Mouse (Mus musculus) cerebellum, adult 2 months (tissue): ENCODE results near the gene Tctex1d4. TPM values are rescaled to one million over a fixed set of nuclear protein-coding genes. Genes with fewer than 3 reads are reported as not detected.

Experiments used
- DNase-seq, 2 experiments: peaks; one replicate each; pipeline ENCODE4 v3.0.0; 2021
- H3K27ac ChIP-seq: fragments of 200-500 bp; 2 replicates; pipeline ENCODE4 v1.5.1; 2012; ENCODE audit warnings: low read length, control low read depth, inconsistent platforms; ENCODE audit not compliant: insufficient read depth
- H3K27me3 ChIP-seq: fragments of 200-500 bp; 2 replicates; pipeline ENCODE4 v1.6.1; 2012; ENCODE audit warnings: inconsistent platforms, mild to moderate bottlenecking, low read length, moderate library complexity; ENCODE audit not compliant: control insufficient read depth, insufficient read depth
- H3K4me1 ChIP-seq: fragments of 200-500 bp; 2 replicates; pipeline ENCODE4 v1.6.1; 2011; ENCODE audit warnings: low read length; ENCODE audit not compliant: control insufficient read depth, insufficient read depth
- H3K4me3 ChIP-seq: fragments of 200-500 bp; replicated peaks from 2 replicates; pipeline ENCODE3; 2011; ENCODE audit warnings: mild to moderate bottlenecking, low read depth, low read length, control low read depth; ENCODE audit not compliant: insufficient read depth
- CTCF ChIP-seq: fragments of 200-500 bp; IDR thresholded peaks from 2 replicates; pipeline ENCODE4 v1.5.1; 2011; ENCODE audit warnings: low read depth, mild to moderate bottlenecking, control low read depth, low read length, moderate library complexity, borderline replicate concordance; ENCODE audit not compliant: insufficient read depth
- POLR2A ChIP-seq: fragments of 200-500 bp; IDR thresholded peaks from 2 replicates; pipeline ENCODE4 v1.6.1; 2011; ENCODE audit warnings: low read length, control low read depth, borderline replicate concordance; ENCODE audit not compliant: insufficient read depth
- WGBS: fragments of 180-500 bp; shearing (Covaris S2); methylation state at CpG from one replicate; pipeline ENCODE4 v1.1.7; 2018; 5-methylcytosine and 5-hydroxymethylcytosine counted together
- polyA plus RNA-seq: library from polyadenylated mRNA; depleted of rRNA; stranded (reverse); fragments of >200 nt; gene quantifications from 2 replicates; pipeline ENCODE4 v1.2.3, GENCODE M21; 2012; rRNA removed

Tctex1d4 gene
- 0.92 and 2.2 TPM in 2 replicates for polyA plus RNA-seq

DNA sequence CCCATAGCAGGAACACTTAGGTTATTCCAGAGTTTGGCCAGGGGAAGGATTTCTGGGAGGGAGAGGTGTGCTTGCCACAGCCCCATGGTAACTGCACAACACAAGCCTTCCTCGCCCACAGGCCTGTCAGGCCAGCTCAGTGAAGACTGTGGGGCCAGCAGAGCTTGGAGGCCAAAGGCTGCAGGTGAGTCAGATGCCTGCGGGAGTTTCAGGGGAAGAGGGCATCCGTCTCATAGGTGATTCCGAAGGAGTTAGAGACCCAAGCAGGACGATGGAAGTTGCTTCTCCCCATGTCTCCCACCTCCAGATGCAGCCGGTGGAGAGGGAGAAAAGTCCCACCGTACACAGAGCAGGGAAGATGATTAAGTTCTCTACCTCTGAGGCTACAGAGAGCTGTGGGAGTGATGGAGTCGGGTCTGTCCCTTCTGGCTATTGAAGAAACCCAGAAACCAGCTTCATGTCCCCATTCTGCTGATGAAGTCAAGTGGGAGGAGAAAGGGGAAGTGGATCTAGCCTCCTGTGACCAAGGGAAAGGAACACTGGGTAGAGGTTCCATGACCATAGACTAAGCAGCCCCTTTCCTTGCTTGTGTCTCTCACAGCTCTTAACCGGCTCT lies at the start of gene Tctex1d4:
TSS of gene Tctex1d4 (plus strand) at position 120 of the 616 bp plus-strand sequence.
- Histone ChIP-seq H3K4me3 (no peak within 1 kb of the TSS), H3K27ac (peak within 1 kb of the TSS; percentile 38; the same call in 1 of the 2 replicates), H3K4me1 (peaks cover 8% of the 10 kb centered on the region), H3K27me3 (no peaks in the 10 kb centered on the region)
- no peak for DNase-seq
- no peak for TF ChIP-seq CTCF
- no peak for TF ChIP-seq POLR2A
- 80% methylated on average over 9 of the region's 9 CpGs for WGBS

DNA sequence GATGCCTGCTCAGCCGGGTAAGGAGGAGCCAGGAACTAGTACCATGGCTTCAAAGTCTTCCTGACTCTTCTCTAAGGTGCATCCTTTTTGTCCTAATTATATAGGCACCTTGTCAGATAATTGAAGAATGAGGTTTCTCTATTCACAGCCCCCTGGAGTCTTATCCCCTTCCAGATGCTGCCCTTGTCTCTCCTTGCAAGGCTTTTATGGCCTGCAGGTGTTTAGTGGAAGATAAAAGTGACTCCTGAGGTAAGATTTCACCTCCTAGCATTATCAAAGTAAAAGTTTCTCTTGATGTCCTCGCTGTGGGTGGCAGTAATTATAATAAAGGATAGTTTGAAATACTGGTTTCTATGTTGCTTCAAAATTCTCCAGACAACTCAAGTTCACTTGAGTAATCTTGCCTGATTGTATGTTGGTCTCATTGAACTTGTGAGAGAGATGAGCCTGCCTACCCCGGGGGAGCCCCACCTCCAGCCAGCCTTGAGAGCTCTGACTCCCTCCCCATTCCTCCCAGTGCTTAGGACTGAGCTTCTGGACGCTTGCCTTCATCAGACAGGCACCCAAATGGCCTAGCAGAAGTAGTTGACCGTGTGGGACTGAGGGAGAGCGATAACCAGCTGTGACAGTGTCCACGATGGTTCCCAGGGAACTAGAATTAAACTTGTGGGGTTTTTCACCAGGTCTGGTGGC lies 38.5 kb upstream of the Tctex1d4 start:
- Histone ChIP-seq H3K4me1 (no peaks in the 10 kb centered on the region), H3K4me3 (no peak overlapping the region), H3K27ac (no peak overlapping the region), H3K27me3 (no peaks in the 10 kb centered on the region)
- DNase-seq, result no peak
- WGBS, result 68% methylated on average over 7 of the region's 7 CpGs
- TF ChIP-seq POLR2A (no peak), CTCF (no peak)

DNA sequence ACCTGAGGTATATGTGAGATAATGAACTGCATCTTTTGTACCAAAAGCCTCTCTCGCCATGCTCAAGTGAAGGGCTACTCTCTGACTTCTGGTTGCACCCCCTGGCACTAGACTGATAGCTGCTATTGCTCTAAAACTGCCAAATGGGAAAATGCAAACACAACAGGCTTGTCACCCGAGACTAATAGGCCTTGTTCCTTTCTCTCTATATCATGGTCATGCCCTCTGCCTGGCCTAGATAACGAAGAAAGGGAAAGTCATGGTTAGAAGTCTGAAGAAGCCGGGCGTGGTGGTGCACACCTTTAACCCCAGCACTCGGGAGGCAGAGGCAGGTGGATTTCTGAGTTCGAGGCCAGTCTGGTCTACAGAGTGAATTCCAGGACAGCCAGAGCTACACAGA lies 36.0 kb upstream of the Tctex1d4 start:
- DNase-seq, result no peak
- 84% methylated on average over 7 of the region's 7 CpGs for WGBS
- TF ChIP-seq CTCF (no peak), POLR2A (no peak)
- Histone ChIP-seq H3K27me3 (no peaks in the 10 kb centered on the region), H3K4me1 (no peaks in the 10 kb centered on the region), H3K4me3 (no peak overlapping the region), H3K27ac (no peak overlapping the region)

DNA sequence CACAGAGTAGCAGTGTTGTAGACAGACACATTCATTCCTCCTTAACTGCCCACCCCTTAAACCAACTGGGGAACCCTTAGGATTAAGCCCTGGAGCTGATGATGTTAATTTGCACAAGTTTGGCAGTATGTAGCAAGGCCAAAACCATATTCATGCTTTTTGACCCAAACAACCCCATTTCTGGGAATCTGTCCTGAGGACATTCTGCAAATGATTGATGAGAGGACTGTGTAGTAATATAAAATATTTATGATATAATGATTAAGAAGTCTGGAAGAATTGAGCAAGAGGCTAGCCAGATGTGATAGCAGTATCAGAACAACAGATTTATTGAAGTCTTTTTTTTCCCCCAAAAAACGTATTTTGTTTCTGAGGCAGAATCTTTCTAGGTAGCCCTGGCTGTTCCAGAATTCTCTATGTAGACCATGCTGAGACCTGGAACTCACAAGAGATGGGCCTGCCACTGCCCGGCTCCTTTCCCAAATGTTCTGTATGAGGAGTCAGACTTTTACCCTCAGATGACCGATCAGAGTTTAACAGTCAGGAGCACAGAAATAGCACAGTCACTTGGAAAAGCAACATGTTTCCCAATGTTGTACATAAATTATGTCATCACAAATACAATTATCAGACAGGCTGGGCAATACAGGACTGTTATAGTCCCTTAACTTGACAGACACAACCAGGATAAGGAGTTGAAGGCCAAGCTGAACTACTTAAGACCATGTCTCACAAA lies 31.8 kb upstream of the Tctex1d4 start:
- DNase-seq, result no peak
- no peak overlapping the region for H3K27ac ChIP-seq
- H3K4me3 ChIP-seq, result no peak overlapping the region
- WGBS, result 72% methylated on average over 3 of the region's 3 CpGs
- H3K27me3 ChIP-seq, result no peaks in the 10 kb centered on the region
- H3K4me1 ChIP-seq, result no peaks in the 10 kb centered on the region
- TF ChIP-seq POLR2A (no peak), CTCF (no peak)

DNA sequence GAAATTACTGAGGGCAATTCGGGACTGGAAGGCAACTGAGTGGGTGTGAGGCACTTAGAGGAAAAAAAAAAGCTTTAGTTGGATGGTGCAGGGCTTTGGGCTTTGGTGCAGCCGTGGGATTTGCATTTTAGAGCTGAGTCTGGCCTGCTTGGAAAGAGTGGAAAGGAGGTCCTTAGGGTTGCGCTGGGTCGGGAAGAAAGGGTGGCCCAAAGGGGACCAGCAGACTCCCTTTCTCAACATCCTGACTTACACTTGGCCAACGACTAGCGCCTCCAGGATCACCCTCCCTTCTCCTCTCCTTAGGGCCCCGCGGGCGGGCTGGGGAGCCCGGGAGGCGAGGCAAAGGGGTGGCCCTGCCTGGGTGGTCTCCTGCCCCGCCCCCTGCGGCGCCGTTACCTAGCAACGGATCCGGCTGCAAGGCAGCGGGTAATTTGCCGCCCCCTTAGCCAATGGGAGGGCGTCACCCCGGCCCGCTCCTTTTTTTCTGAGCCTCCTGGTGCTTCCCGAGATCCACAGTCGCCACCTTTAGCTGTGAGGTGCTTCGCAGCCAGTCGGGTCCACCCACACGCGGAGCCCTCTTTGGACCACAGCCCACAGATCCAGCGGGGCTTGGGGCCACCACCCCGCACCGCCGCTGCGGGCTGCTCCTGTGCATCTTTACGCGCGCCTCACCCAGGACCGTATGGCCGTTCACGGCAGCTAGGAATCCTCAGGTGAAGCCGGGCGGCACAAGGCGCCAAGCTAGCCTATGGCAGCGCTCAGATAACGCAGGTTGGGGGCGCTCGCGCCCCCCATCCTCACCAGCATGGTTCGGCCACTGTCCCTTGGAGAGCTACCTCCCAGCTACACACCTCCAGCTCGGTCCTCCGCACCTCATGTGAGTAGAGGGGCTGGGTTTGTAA lies 30.8 kb upstream of the Tctex1d4 start, which contains the start of gene Ptch2:
TSS of gene Ptch2 (plus strand) at position 525 of the 902 bp plus-strand sequence.
- WGBS, result 3% methylated on average over 50 of the region's 50 CpGs
- peak; percentile 33 to 36 for DNase-seq
- no peak for TF ChIP-seq CTCF
- TF ChIP-seq POLR2A, result no peak
- H3K4me1 ChIP-seq, result no peaks in the 10 kb centered on the region
- peak within 1 kb of the TSS; percentile 45 for H3K4me3 ChIP-seq
- H3K27ac ChIP-seq, result no peak within 1 kb of the TSS
- H3K27me3 ChIP-seq, result no peaks in the 10 kb centered on the region

DNA sequence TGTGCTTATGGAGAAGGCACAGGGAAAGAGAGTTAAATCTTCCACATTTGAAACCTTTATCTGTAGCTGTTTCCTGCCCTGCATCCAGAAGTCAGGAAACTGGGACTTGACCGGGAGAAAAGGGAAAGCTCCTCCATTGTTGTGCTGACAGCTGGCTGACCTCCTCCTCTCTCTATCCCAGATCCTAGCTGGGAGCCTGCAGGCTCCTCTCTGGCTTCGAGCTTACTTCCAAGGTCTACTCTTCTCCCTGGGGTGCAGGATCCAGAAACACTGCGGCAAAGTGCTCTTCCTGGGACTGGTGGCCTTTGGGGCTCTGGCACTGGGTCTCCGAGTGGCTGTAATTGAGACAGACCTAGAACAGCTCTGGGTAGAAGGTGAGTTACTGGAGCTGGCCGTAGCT lies 29.9 kb upstream of the Tctex1d4 start:
- H3K27ac ChIP-seq, result no peak overlapping the region
- 17% methylated on average over 5 of the region's 5 CpGs for WGBS
- no peak for TF ChIP-seq POLR2A
- TF ChIP-seq CTCF, result no peak
- DNase-seq, result no peak
- H3K4me1 ChIP-seq, result no peaks in the 10 kb centered on the region
- no peaks in the 10 kb centered on the region for H3K27me3 ChIP-seq
- H3K4me3 ChIP-seq, result no peak overlapping the region
